Mouse (Mus musculus): ENCODE measurements around the gene Grap2. TPM values are rescaled to one million over a fixed set of nuclear protein-coding genes. Genes with fewer than 3 reads are reported as not detected.

Grap2 gene
- polyA plus RNA-seq, 1 experiment from 2014 or later = 3.8 TPM

DNA sequence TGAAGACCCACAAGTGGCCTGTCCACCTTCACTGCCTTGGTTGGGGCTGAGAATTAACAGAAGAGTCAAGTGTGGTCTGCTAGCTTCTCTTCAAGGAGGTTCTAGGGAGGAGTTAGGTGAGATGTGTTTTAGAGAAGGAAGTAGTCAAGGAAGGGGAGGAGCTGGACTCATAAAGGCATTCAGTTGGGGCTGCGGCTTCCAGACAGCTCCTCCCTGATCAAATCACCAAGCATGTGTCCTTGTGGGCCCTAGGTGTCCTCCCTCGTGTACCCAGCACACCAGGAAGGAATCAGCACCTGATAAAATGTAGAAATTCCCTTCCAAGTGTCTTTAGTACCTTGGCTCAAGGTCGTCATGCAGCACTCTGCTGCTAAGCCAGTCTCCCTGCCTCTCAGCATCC, 28.3 kb upstream of the Grap2 start:
- DNase-seq (ENCODE audit: low spot score) = no peak
- Histone ChIP-seq H3K36me3 (ENCODE audit: control insufficient read depth, insufficient read depth, low read length) (no peaks in the 10 kb centered on the region), H3K27me3 (ENCODE audit: control insufficient read depth, insufficient read depth, low read length) (no peaks in the 10 kb centered on the region), H3K4me2 (ENCODE audit: low read depth, severe bottlenecking) (no peak overlapping the region), H3K27ac (replicated peaks; ENCODE audit: low read depth, low read length) (no peak overlapping the region), H3K4me1 (ENCODE audit: control insufficient read depth, insufficient read depth, low read length) (no peaks in the 10 kb centered on the region), H3K4me3 (ENCODE audit: low read depth, low read length) (no peak overlapping the region), H3K9ac (ENCODE audit: low read length) (no peak overlapping the region), H3K9me3 (ENCODE audit: control insufficient read depth, low read length) (no peaks in the 10 kb centered on the region)
- no peak for ATAC-seq (ENCODE audit: insufficient number of reproducible peaks, low FRiP score, low TSS enrichment, low read depth)
- WGBS = 52% methylated on average over 3 of the region's 3 CpGs

DNA sequence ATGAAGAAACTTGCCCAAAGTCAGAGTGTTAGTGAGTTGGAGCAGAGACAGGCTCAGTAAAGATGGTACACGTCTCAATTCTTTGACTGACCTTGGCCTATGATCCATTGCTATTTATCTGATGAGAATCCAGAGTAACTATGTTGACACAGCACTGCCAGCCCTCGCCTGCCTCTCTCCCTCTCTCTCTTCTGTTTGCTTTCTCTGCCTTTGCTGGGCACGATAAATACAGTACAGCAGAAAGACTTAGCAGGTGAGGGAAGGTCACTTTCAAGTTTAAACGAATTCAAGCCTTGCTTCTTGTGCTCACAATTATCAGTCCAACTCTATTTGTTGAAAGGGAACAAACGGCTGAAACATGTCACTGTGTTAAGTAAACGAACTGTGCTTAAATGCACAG, 27.0 kb upstream of the Grap2 start:
- H3K4me1 ChIP-seq (ENCODE audit: control insufficient read depth, insufficient read depth, low read length) = no peaks in the 10 kb centered on the region
- no peaks in the 10 kb centered on the region for H3K36me3 ChIP-seq (ENCODE audit: control insufficient read depth, insufficient read depth, low read length)

DNA sequence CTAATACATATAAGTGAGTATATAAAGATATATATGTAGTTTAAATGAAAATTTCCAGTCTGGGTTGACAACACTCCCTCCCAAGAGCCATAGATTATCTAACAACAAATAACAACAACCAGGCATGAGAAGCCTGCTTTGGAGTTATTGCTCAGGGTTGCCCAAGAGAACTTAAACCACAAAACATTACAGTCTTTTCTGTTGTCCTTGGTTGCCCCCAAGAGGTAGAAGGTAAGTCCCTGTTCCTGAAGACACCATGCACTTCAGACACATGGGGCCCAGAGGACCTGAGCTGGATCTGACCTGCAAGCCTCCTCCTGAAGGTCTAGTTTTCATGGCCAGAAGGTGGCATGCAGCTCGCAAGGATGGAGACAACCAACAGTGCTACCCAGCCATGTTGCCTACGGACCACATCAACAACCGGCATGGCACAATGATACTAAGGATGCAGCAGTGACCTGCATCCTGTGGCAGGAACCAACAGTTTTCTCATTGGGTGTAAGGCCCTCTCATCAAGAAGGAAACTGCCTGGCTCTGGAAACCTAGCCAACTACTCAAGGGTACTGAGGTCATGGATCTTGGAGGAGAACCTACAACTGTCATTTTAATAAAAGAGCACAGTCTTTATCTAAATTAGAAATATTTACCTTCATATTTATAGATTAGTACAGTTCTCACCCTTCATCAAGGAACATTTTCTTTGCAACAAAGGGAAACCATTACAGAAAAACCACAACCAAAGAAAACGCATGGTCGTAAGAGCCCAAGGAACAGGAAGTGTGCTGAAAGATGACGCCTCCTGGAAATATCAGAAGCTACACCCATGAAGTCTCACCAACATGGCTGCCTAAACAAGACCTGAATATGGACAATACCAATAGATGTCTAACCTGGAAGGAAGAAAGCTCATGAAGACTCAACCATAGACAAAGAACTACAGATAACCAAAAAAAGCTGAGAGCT, 17.3 kb upstream of the Grap2 start:
- no peaks in the 10 kb centered on the region for H3K4me1 ChIP-seq (ENCODE audit: control insufficient read depth, insufficient read depth, low read length)
- H3K4me3 ChIP-seq (ENCODE audit: low read depth, low read length) = no peak overlapping the region
- no peaks in the 10 kb centered on the region for H3K27me3 ChIP-seq (ENCODE audit: control insufficient read depth, insufficient read depth, low read length)
- H3K9me3 ChIP-seq (ENCODE audit: control insufficient read depth, low read length) = no peaks in the 10 kb centered on the region
- no peak overlapping the region for H3K27ac ChIP-seq (replicated peaks; ENCODE audit: low read depth, low read length)
- H3K4me2 ChIP-seq (ENCODE audit: low read depth, severe bottlenecking) = no peak overlapping the region
- no peak overlapping the region for H3K9ac ChIP-seq (ENCODE audit: low read length)
- ATAC-seq (ENCODE audit: insufficient number of reproducible peaks, low FRiP score, low TSS enrichment, low read depth) (no peak), DNase-seq (ENCODE audit: low spot score) (no peak)
- H3K36me3 ChIP-seq (ENCODE audit: control insufficient read depth, insufficient read depth, low read length) = no peaks in the 10 kb centered on the region
- 93% methylated on average over 6 of the region's 6 CpGs for WGBS

More for the DNA sequence above, 27.0 kb upstream of the Grap2 start:
- no peak overlapping the region for H3K9ac ChIP-seq (ENCODE audit: low read length)
- no peak overlapping the region for H3K4me2 ChIP-seq (ENCODE audit: low read depth, severe bottlenecking)
- ATAC-seq (ENCODE audit: insufficient number of reproducible peaks, low FRiP score, low TSS enrichment, low read depth) = no peak
- H3K27ac ChIP-seq (replicated peaks; ENCODE audit: low read depth, low read length) = no peak overlapping the region
- DNase-seq (ENCODE audit: low spot score) = no peak
- no peaks in the 10 kb centered on the region for H3K27me3 ChIP-seq (ENCODE audit: control insufficient read depth, insufficient read depth, low read length)
- H3K9me3 ChIP-seq (ENCODE audit: control insufficient read depth, low read length) = no peaks in the 10 kb centered on the region
- H3K4me3 ChIP-seq (ENCODE audit: low read depth, low read length) = no peak overlapping the region
- 76% methylated on average over 6 of the region's 6 CpGs for WGBS

DNA sequence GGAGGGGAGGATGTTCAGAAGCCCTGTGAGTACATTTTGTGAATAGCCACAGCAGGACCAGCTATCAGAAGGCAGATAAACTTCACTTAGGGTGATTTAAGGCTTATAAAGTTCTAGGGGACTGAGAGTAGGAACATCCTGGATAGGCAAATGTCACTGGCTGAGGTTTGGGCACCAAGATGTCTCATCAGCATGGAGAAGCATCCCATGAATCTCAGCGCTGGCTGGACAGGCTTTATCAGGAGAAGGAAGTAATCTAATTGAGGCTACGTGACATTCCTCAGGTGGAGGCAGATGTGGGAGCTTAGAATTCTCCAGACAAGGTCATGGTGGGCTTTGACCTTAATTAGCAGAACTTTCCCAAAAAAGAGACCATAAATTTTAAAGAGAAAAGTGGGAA, 16.4 kb upstream of the Grap2 start:
- Histone ChIP-seq H3K27ac (replicated peaks; ENCODE audit: low read depth, low read length) (no peak overlapping the region), H3K4me3 (ENCODE audit: low read depth, low read length) (no peak overlapping the region), H3K27me3 (ENCODE audit: control insufficient read depth, insufficient read depth, low read length) (no peaks in the 10 kb centered on the region), H3K9me3 (ENCODE audit: control insufficient read depth, low read length) (no peaks in the 10 kb centered on the region), H3K4me2 (ENCODE audit: low read depth, severe bottlenecking) (no peak overlapping the region), H3K36me3 (ENCODE audit: control insufficient read depth, insufficient read depth, low read length) (no peaks in the 10 kb centered on the region), H3K9ac (ENCODE audit: low read length) (no peak overlapping the region), H3K4me1 (ENCODE audit: control insufficient read depth, insufficient read depth, low read length) (no peaks in the 10 kb centered on the region)
- ATAC-seq (ENCODE audit: insufficient number of reproducible peaks, low FRiP score, low TSS enrichment, low read depth) (no peak), DNase-seq (ENCODE audit: low spot score) (no peak)
- 56% methylated on average over 2 of the region's 2 CpGs for WGBS

- WGBS = 71% methylated on average over 4 of the region's 4 CpGs
Observed at GRCm38 (mm10) chr15:80557745-80558144, 14.6 kb upstream of the Grap2 start.

GRCm38 (mm10) chr15:80559534-80559933, 12.9 kb upstream of the Grap2 start:
- H3K9me3 ChIP-seq (ENCODE audit: control insufficient read depth, low read length) = no peaks in the 10 kb centered on the region
- no peak overlapping the region for H3K27ac ChIP-seq (replicated peaks; ENCODE audit: low read depth, low read length)
- 48% methylated on average over 12 of the region's 12 CpGs for WGBS
- no peak overlapping the region for H3K9ac ChIP-seq (ENCODE audit: low read length)
- H3K4me1 ChIP-seq (ENCODE audit: control insufficient read depth, insufficient read depth, low read length) = no peaks in the 10 kb centered on the region
- no peaks in the 10 kb centered on the region for H3K36me3 ChIP-seq (ENCODE audit: control insufficient read depth, insufficient read depth, low read length)
- H3K27me3 ChIP-seq (ENCODE audit: control insufficient read depth, insufficient read depth, low read length) = no peaks in the 10 kb centered on the region
- no peak for DNase-seq (ENCODE audit: low spot score)
- no peak for ATAC-seq (ENCODE audit: insufficient number of reproducible peaks, low FRiP score, low TSS enrichment, low read depth)
- H3K4me2 ChIP-seq (ENCODE audit: low read depth, severe bottlenecking) = no peak overlapping the region
- no peak overlapping the region for H3K4me3 ChIP-seq (ENCODE audit: low read depth, low read length)

More at GRCm38 (mm10) chr15:80557745-80558144, 14.6 kb upstream of the Grap2 start:
- Histone ChIP-seq H3K27ac (replicated peaks; ENCODE audit: low read depth, low read length) (no peak overlapping the region), H3K4me1 (ENCODE audit: control insufficient read depth, insufficient read depth, low read length) (no peaks in the 10 kb centered on the region), H3K4me3 (ENCODE audit: low read depth, low read length) (no peak overlapping the region), H3K9ac (ENCODE audit: low read length) (no peak overlapping the region), H3K36me3 (ENCODE audit: control insufficient read depth, insufficient read depth, low read length) (no peaks in the 10 kb centered on the region), H3K4me2 (ENCODE audit: low read depth, severe bottlenecking) (no peak overlapping the region), H3K9me3 (ENCODE audit: control insufficient read depth, low read length) (no peaks in the 10 kb centered on the region), H3K27me3 (ENCODE audit: control insufficient read depth, insufficient read depth, low read length) (no peaks in the 10 kb centered on the region)
- ATAC-seq (ENCODE audit: insufficient number of reproducible peaks, low FRiP score, low TSS enrichment, low read depth) (no peak), DNase-seq (ENCODE audit: low spot score) (no peak)

DNA sequence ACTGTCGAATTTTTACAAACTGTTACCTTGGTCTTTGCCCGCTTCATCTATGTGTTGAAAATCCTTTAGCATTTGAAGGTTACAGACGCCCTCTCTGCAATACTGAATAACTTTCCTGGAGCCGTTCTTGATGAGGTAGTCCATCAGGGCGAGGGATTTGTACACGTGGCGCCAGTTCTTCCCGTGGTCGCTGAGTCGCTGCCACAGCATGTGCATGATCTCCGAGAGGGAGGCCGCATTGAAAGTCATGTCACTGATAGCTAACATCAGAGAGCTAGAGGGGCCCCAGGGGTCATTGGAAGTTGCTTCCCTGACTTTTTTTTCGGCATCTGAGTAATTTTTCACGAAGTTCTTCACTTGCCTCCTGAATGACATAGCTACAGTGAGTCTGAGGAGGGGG, 12.4 kb upstream of the Grap2 start:
- DNase-seq (ENCODE audit: low spot score) = no peak
- no peaks in the 10 kb centered on the region for H3K27me3 ChIP-seq (ENCODE audit: control insufficient read depth, insufficient read depth, low read length)
- no peaks in the 10 kb centered on the region for H3K4me1 ChIP-seq (ENCODE audit: control insufficient read depth, insufficient read depth, low read length)
- no peak overlapping the region for H3K4me2 ChIP-seq (ENCODE audit: low read depth, severe bottlenecking)
- no peak overlapping the region for H3K4me3 ChIP-seq (ENCODE audit: low read depth, low read length)
- no peaks in the 10 kb centered on the region for H3K9me3 ChIP-seq (ENCODE audit: control insufficient read depth, low read length)
- no peak overlapping the region for H3K9ac ChIP-seq (ENCODE audit: low read length)
- ATAC-seq (ENCODE audit: insufficient number of reproducible peaks, low FRiP score, low TSS enrichment, low read depth) = no peak
- 65% methylated on average over 14 of the region's 14 CpGs for WGBS
- no peak overlapping the region for H3K27ac ChIP-seq (replicated peaks; ENCODE audit: low read depth, low read length)
- H3K36me3 ChIP-seq (ENCODE audit: control insufficient read depth, insufficient read depth, low read length) = no peaks in the 10 kb centered on the region

DNA sequence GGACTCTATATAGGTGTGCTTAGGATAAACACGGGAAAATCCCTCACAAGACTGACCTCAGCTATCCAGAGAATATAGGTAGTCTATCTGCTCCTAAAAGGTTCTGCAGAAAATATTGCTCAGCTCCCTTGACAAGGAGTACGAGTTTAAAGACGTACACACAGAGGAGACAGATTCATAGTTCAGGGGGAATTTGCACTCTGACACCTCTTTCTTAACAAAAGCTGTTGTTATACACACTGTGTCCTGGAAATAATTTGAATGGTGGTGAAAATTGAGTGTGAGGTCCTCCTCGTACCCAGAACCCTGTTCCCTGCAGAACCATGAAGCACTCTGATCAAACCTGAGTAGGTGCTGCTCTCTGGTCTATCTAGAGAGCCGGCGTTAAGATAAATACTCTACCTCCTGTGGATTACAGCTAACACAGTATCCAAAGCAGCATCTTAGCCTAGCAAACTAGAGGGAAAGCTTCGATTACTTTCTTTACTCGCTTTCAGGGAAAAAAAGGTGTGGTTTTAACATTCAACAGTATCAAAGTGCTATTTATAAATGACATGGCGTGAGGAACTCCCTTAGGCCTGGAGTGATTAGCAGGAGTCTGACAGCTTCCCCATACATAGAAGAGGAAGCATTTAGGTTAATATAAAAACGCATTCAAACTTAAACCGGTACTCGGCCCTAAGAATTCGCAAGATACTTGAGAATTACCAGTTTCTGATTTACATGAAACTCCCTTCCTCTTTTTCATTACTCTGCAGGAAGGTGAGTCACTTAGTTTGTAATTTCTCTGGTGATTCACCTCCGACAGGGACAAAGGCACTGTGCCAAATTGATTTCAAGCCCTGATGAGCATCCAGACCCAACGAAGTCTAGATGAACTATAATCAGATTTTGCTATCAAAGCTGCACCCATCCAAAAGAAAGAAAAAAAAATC, 11.5 kb upstream of the Grap2 start:
- no peak overlapping the region for H3K27ac ChIP-seq (replicated peaks; ENCODE audit: low read depth, low read length)
- DNase-seq (ENCODE audit: low spot score) (no peak), ATAC-seq (ENCODE audit: insufficient number of reproducible peaks, low FRiP score, low TSS enrichment, low read depth) (no peak)
- no peaks in the 10 kb centered on the region for H3K4me1 ChIP-seq (ENCODE audit: control insufficient read depth, insufficient read depth, low read length)
- no peak overlapping the region for H3K4me3 ChIP-seq (ENCODE audit: low read depth, low read length)
- no peak overlapping the region for H3K9ac ChIP-seq (ENCODE audit: low read length)
- H3K4me2 ChIP-seq (ENCODE audit: low read depth, severe bottlenecking) = no peak overlapping the region
- no peaks in the 10 kb centered on the region for H3K9me3 ChIP-seq (ENCODE audit: control insufficient read depth, low read length)
- no peaks in the 10 kb centered on the region for H3K36me3 ChIP-seq (ENCODE audit: control insufficient read depth, insufficient read depth, low read length)
- H3K27me3 ChIP-seq (ENCODE audit: control insufficient read depth, insufficient read depth, low read length) = no peaks in the 10 kb centered on the region
- 75% methylated on average over 15 of the region's 15 CpGs for WGBS

Data from limb, embryonic 11.5 days (tissue).